Mouse (Mus musculus): Measurements from ENCODE around the gene Prrc2b.
A peak's percentile ranks its signal among the peaks of the same experiment; 100 is the strongest.

Prrc2b gene

DNA sequence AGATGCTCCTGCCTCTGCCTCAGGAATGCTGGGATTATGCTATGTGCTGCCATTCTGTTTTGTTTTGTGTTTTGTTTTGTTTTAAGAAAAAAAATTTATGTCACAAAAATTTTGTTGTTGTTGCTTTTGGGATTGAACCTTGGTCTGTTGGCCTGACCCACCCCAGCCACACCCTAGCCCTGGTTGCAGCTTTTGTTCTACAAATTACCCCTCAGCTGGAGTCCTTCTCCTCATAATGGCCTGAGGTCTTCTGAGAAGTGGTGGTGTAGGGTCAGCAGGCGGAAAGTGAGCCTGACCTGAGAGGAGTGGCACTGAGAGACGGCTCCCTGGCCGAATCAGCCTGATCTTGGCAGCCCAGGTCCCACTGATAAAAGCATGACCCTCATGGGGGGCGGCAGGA lies 11.8 kb downstream of the Prrc2b start:
- DNase-seq (ENCODE audit: low spot score) = no peak

DNA sequence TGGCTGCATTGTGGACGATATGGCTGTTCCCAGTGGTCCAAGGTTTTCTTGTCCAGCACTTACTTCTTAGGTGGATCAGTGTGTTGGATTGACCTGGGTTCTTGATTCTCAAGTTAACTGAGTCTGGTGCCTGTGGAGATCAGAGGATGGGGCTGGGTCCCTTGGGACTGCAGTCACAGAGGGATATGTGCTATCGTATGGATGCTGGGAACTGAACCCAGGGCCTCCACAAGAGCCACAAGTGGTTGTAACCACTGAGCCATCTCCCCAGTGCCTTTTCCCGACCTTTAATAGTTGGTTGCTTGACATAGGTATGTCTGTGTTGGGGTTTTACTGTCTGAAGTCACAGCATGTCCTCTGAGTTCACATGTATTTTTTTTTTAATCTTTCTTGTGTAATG lies 12.2 kb downstream of the Prrc2b start:
- DNase-seq (ENCODE audit: low spot score) = no peak

DNA sequence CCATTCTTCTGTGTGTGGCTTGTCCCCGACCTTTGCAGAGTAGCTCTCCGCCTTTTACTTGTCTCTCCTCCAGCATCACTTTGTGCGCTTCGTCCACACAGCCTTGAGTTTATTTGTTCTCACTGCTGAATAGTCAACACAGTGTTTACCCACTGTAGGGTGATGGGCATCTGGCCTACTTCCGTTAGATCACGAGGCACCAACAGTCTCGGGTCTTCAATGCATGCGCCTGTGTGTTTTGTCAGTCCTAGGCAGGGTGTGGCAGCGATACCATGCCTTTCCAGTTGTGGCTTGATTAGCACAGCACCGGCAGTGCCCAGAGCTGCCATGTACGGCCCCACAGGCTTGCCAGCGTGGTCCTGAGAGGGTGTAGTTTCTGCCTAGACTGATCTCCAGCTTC lies 13.6 kb downstream of the Prrc2b start:
- peak; percentile 58 for DNase-seq (ENCODE audit: low spot score)

DNA sequence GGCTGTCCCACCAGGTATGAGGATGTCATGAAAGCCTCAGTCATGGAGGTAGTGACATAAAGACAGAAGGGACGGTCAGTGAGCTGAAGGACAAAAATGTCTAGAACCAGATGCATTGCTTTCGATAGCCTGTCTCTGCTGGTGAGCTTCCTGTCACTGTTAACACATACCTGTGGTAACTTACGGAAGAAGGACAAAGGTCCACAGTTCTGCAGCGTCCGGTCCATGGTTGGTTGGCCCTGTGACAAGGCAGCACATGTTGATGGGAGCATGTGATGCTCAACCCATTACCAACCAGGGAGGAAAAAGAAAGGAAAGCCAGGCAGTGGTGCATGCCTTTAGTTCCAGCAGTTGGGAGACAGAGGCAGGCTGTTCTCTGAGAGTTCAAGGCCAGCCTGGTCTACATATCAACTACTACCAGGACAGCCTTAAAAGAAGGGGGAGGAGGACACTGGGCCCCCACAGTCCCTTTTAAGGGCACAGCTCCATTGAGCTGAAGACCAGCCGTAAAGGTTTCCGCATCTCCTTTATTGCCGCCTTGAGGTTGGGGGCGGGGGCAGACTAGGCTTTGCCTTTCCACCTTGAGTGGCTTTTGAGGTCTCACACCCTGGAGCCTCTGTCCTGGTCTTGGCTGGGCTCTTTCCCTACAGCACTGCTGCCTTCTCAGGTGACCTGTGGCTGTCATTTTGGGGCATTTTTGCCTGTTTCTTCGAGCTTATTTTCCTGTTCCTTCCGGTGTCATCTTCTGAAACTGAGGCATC lies 14.3 kb downstream of the Prrc2b start:
- DNase-seq (ENCODE audit: low spot score) = peak; percentile 46

DNA sequence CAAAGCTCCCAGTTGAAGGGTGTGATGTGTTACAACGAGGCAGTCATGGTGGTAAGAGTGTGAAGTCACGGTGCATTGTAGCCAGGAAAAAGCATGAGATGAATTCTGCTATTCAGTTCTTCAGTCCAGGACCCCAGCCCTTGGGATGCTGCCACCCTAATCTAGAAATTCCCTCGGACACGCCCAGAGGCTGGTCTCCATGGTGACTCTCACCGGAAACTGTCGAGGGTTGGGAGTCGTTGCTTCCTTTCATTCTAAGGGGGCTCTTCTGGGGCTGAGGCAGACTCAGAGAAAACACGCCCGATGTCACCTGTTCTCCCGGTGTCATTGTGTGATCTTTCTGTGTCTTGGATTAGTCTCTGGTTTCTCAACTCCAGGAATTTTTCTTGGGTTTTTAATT lies 15.7 kb downstream of the Prrc2b start:
- DNase-seq (ENCODE audit: low spot score) = no peak

DNA sequence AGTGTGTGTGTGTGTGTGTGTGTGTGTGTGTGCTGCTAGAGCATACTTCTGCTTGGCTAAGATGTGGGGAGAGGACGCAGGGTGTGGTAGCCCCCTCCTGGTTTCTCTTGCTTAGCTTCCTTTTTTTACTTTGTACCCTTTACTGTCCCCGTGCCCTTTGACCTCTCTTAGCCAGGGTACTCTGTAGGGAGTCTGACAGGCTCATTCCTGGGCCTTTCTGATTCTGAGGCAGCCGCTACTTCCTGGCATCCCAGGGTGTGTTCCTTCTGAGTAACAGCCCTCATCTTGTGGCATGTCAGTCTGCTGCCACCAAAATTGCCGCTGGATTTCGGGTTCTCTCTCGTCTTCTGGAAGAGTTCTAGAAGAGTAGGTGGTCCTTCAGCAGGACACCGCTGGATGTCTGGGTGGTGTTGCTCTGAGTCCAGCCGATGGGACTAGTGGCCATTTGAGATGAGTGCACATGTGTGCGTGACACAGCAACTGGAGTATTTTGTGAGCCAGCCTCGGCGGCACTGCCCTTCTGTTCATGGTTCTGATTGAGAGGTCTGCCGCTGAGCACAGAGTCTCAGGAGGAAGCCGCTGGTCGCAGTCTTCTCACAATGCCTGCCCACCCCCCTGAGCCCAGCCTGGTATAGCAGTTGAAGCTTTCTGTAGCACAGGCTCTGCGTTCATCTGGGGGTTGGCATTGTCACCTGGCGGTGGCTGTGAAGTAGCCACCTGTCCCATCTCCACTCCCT lies 16.3 kb downstream of the Prrc2b start:
- DNase-seq (ENCODE audit: low spot score) = no peak

DNA sequence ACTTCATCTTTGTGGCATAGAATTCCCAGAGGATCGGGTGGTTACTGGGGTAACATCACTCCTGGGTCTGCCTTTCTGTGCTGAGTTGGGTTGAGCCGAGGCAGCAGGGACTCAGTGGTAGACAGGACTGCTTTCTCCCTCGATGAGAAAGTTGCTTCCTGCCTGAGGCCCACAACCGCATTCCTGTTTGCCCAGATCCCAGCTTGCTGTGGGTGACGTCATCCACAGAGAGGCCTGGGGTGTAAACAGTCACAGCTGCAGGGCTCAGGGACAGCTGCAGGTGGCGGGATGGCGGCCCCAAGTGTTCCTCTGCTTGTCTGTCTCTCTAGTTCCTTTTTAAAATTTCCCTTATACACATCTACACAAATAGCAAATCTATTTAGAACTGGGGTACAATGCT lies 16.9 kb downstream of the Prrc2b start:
- peak; percentile 76 for DNase-seq (ENCODE audit: low spot score)

DNA sequence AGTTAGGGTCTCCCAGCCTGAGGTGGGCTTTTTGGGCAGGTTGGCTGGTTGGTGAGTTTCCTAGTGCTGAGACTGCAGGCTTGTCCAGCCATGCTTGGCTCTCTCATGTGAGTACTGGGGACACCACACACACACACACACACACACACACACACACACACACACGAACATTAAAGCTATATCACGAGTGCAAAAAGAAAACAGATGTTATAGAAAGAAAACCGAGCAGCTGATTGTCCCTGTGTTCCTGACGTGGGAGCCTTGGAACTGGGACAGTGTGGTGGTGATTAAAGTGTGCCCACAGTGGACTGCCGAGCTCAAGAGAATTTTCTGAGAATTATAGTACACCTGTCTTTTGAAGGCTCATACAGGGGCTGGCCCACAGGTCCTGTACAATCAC lies 18.4 kb downstream of the Prrc2b start:
- DNase-seq (ENCODE audit: low spot score) = no peak

DNA sequence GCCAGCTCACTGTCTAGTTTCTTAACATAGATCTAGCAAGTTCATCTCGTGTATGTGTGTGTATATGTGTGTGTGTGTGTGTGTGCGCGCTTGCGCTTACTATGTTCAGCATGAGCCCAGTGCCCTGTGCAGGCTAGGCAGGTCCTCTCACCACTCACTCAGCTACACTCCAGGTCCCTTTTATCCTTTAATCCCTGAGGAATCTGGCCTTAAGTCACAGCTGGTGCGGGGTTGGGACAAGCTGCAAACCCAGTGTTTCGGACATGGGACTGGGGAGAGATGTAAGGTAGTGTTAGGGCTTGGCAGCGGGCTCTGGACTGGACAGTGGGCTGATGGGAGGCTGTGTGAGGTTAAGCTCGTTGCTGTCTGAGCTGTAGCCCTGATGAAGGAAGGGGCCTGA lies 19.1 kb downstream of the Prrc2b start:
- DNase-seq (ENCODE audit: low spot score) = no peak

DNA sequence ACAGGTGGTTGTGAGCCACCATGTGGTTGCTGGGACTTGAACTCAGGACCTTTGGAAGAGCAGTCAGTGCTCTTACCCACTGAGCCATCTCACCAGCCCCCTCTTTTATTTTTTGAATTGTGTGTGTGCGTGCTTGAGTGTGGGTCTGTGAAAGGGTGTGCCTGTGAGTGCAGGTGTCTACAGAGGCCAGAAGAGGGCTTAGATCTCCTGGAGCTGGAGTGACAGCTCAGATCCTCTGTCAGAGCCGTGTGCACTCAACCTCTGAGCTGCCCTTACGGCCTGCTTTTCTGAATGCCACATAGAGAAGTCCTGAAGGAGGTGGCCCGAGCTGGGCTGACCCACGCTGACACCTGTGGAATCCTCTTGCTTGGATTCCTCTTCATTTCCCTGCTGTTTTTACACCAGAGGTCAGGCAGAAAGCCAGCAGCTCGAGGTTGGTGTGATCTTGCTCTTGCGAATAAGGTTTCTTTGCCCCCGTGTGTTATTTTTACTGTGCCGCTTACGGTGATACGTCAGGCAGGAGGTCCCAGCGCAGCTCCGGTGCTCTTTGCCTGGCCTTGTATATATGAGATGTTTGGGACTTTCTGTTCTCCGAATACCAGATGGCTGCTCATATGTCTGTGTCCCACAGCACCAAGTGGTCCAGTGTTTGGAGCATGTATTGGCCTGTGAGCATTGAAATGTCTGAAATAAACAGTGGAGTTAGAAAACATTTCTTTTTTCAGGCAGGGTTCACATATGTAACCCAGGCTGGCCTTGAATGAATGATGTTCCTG lies 21.0 kb downstream of the Prrc2b start:
- DNase-seq (ENCODE audit: low spot score) = no peak

DNA sequence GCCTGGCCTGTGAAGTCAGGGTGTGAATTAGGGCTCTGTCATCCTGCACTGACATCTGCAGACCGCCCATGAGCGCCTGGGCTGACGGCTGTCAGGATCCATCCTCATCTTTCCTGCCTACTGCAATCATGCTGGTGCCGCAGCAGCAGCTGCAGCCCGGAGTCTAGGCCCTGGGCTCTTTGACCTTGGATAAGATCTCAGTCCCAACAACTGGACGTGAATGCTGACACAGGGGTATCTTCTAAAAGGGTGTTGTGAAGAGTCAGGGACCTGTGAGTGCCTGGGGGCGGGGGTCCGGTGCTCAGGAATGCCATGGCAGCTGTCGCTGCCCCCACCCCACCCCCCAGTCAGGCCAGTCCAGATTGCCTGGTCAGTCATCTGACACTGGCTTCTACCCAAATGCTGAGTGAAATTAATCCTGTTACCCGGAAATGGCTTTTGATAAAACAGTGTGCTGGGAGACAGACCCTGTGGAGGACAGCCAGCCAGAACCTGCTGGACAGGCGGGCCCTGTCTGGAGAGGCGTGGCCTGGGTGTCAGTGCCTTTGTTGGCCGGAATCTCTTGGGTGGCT lies 23.4 kb downstream of the Prrc2b start:
- peak; percentile 87 for DNase-seq (ENCODE audit: low spot score)

DNA sequence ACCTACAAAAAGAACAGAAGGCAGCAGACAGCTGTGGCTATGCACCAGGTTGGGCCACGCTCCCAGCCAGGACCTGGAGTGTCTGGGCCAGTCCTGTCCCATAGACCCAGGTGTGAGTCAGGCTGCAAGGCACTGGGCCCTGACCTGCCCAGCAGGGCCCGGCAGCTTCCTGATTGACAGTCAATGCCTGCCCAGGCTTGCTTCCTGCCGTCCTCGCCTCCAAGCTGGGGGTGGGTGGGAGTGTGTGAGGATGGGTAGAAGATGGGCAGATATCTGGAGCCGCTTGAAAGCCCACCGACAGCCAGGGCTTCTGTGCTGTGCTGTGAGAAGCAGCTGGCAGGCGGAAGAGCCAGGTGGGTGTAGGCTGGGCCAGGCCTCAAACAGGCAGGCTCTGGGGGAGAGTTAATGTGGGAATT lies 24.2 kb downstream of the Prrc2b start:
- DNase-seq (ENCODE audit: low spot score) = peak; percentile 85

DNA sequence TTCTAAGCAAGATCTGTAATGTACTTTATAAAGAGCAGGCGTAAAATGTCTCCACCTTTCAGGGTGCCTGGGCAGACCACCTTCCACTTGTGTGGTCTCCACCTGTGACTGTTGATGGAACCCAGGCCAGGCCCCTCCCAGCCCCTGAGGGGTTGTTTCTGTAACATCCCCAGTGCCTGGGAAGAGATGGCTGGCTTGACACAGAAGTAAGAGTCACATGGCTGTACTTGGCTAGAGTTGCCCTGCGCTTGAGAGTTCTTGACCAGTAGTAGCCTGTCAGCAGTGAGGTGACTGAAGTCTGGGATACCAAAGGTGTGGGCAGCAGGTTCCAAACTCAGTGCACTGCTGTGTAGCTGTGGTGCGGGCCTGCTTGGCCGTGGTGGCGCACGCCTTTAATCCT lies 24.6 kb downstream of the Prrc2b start:
- no peak for DNase-seq (ENCODE audit: low spot score)

DNA sequence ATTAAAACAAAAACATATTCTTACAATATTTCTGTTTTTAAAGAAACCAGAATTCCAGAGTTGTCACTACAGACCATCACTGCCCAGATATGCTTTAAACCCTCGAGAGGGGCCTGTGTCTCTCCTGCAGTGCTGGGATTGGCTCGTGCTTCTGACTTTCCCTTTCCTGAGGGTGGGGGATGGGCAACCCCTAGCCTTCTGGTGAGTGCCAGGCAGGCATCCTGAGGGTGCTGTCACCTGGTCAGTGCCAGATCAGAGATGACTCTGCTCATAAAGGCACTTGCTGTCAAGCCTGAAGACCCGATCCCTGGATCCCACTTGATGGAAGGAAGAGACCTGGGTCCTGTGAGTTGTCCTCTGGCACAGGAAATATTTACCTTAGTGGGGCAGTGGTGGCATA lies 26.0 kb downstream of the Prrc2b start:
- DNase-seq (ENCODE audit: low spot score) = no peak

DNA sequence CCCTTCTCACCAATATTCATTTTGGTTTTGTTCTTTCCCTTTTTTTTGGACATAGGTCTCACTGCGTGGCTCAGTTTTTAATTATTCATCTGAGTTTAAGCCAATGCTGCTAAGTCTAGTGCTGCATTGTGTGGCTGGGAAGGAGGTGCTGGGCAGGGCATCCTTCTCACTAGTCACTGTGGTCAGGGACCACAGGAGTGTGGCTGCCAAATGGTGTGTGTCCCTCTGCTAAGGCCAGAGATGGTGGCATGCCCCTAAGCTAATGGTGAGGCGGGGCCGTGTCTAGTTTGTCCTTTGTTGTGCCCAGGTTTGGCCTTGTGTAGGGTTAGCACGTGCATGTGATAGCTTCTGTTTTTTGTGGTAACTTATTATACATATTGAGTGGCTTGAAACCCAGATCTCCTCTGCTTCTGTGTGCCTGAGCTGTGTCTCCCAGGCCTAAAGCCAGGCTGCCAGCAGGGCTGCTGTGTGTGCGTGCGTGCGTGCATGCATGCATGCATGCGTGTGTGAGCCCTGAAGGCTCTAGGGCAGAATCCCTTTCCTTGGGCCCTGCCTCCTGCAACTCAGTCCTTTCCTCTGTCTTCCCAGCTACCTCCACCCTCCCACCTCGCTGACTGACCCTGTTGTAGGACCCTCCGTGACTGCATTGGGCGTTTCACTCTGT lies 26.6 kb downstream of the Prrc2b start:
- DNase-seq (ENCODE audit: low spot score) = no peak

DNA sequence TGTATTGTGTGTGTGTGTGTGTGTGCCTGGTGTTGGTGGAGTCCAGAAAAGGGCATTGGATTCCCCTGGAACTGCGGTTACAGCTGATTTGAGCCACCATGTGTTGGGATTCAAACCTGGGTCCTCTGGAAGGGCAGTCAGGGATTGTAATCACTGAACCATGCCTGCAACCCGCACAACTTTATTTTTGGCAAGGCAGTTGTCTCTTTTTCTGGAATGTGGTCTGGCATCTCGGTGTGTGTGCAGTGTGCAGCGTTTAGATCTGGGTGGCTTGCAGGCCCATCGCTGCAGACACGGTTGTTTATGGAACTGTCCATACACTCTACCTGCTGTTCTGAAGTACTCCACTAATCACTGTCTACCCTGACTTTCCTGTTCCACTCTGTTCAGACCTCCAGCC lies 28.5 kb downstream of the Prrc2b start:
- DNase-seq (ENCODE audit: low spot score) = no peak

DNA sequence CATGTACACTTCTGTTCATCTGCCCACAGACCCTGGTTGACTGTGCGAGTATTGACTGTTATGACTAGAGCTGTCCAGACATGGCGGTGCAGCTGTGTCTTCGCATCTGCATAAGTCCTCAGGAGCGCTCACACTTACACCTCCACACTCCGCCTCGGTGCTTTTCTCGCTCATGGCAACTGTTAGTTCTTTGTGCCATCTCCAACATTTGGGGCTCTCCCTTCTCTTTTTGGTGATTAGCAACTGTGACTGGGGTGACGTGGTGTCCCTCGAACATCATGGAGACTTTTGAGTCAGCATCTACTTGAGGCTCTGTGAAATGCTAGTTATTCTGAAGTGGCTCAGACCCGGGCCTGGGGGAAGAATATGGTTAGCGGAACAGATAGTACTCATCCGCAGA lies 29.2 kb downstream of the Prrc2b start:
- DNase-seq (ENCODE audit: low spot score) = no peak

DNA sequence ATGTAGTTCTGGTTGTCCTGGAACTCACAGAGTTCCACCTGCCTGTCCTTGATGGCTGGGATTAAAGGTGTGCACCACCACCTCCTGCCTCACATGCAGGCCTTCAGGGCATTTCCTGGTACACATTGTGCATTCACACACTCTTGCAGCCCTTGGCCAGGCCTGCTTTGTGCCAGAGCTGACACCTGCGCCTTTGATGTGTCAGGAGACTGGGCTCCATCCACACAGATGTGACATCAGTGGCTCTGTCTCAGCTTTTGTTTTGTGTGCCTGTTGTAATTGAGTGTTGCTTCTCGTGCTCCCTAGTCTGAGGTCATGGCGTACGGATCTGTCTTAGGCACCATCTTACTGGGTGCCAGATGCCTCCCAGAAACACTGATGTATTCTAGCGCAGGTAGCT lies 30.5 kb downstream of the Prrc2b start:
- DNase-seq (ENCODE audit: low spot score) = no peak

DNA sequence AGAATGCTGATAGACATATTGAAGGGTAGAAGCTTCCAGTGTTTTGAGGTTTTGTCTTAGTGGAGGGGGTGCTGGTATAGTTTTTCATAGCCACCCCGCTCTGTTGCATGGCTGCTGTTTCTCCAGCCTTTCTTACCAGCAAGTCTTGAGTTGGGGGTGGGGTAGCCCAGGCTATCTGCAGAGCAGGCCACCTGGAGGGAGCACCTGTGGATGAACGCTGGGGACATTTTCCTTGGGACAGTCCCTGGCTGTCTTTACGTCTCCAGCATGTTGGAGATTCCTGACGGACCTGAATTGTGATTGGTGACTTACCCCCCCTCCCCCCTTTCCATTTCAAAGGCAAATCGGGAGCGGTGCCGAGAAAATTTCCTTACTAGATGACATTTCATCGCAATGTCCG lies 31.2 kb downstream of the Prrc2b start:
- no peak for DNase-seq (ENCODE audit: low spot score)

DNA sequence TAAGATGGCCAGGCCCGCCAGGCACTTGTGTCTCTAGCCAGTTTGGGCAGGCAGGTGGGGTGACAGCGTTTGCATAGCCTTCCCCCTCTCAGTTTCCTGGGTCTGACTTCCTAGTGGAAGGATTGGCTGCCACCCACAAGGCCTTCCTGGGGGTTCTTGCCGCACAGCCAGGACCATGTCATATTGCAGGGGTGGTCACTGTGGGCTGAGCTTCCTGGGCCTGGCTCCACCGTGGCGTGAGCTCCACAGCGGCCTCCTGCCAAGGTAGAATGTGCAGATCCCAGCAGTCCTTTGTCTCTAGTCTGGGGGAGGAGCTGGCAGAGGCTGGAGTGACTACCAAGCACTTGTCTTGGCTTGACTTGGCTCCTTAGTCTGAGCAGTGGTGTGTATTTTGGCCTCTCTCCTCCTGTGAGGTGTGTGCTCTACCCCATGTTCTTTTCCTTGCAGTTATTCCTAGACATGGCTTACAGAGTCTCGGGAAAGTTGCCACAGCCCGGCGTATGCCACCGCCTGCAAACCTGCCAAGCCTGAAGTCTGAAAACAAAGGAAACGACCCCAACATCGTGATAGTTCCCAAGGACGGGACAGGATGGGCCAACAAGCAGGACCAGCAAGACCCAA lies 31.9 kb downstream of the Prrc2b start:
- DNase-seq (ENCODE audit: low spot score) = peak; percentile 66

DNA sequence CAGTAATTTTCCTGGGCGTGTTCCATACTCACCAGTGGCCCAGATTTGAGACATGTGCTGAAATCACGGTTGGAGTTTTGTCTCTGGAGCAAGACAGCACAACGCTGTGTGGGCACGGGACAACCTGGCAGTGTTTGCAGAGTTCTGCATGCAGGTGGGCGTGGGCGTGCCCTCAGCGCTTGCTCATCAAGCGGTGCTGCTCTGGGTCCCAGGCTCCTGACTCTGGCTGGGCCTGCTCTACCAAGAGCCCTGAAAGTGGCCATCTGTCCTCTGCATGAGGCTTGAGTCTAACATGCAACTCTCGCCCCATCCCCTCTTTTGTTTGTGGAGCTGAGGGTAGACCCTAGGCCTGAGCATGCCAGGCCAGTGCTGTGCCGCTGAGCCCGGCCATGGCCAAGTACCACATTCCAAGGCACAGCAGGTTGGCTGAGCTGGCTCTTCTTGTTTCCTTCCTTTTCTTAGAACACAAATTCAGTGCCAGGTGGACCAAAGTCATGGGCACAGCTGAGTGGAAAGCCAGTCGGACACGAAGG lies 36.2 kb downstream of the Prrc2b start:
- DNase-seq (ENCODE audit: low spot score) = no peak
